Mouse (Mus musculus) megakaryocyte, embryonic 14.5 days (primary cell): ENCODE measurements around the gene Wdfy4.

Experiments used
- FLI1 ChIP-seq: IDR thresholded peaks from 2 replicates; pipeline ENCODE4 v1.6.1; 2012; ENCODE audit warnings: low read length, inconsistent platforms, mixed read lengths
- GATA1 ChIP-seq: IDR thresholded peaks from 3 replicates; pipeline ENCODE4 v1.6.1; 2012; ENCODE audit warnings: mixed read lengths, low read length, inconsistent platforms, borderline replicate concordance

GRCm38 (mm10) chr14:32923871-32924270, 261.4 kb downstream of the Wdfy4 start:
- TF ChIP-seq GATA1 (no peak), FLI1 (no peak)
